Mouse (Mus musculus) lung, postnatal 36 days (tissue): ENCODE results near the gene Tob2.

Experiments used
- DNase-seq: peaks from one replicate; pipeline ENCODE4 v3.0.0; 2022; ENCODE audit warnings: mixed read lengths

The Tob2 gene

DNA sequence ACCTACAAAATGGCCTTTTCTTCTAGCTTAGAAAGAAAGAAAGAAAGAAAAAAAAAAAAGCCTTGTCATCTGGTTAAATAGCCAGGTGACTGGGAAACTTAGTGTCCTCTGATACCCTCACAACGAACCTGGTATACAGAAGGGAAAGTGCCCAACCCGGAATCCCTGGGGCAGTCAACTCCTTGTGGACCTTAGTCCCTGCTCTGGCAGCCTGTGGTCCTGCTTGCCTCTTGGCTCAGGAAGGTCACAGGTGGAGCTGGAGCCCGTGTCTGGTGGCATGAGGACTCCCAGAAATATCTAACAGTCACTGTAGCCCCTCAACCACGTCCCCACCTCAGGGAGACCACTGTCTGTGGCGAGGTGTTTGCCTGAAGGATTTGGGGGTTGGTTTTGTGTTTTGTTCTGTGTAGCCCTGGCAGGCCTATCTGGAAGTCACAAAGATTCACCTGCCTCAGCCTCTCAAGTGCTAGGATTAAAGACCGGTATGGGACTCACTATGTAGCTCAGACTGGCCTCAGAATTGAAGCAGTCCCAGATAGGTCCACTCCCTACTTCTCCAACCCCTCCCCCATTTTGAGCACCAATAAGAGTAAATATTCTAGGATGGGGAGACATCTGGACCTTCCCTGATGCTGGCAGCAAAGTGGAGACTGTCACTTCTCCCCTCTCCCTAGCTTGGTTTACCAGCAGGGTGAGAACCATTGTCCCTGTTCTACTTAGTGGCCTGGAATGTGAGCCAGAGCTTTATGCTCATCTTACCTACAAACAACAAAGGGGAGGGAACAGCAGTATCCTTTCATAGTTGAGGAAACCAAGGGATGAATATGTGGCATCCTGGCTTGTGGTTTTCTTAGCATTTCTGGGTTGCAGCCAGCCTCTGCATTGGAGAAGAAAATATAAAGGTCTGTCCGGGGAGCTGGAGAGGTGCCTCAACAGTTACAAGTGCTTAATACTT, 21.4 kb downstream of the Tob2 start:
- peak; percentile 29 for DNase-seq

DNA sequence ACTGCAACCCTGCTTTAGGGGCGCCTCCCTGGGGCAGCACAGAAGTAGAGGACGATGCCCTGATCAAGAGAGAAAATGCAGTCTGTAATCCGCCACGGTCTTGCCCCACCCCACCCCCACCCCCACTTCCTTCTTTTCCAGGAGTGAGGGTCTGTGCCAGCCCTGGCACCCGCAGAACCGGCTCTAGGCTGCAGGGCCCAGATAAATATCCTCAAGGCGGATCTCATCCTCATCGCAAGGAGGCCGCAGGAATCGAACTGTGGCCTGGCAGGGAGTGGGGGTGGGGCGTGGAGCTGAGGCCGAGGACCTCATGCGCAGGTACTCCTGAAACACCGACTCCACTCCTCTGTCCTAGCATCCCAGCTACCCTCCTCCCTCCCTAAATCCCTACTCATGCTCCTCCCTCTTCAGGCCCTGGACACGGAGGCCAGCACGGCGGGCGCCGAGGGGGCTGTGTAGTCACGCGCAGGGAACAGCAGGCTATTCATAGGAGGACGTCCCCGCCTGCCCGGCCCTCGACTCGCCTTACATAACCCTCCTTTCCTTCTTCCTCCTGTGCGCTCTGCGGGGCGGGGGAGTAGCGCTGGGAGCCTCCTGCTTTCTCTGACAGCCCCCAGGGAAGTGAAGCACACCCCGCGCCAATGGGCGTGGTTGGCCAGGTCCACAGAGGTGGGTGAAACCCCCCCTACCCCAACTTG, 22.3 kb downstream of the Tob2 start:
- DNase-seq: peak; percentile 96

DNA sequence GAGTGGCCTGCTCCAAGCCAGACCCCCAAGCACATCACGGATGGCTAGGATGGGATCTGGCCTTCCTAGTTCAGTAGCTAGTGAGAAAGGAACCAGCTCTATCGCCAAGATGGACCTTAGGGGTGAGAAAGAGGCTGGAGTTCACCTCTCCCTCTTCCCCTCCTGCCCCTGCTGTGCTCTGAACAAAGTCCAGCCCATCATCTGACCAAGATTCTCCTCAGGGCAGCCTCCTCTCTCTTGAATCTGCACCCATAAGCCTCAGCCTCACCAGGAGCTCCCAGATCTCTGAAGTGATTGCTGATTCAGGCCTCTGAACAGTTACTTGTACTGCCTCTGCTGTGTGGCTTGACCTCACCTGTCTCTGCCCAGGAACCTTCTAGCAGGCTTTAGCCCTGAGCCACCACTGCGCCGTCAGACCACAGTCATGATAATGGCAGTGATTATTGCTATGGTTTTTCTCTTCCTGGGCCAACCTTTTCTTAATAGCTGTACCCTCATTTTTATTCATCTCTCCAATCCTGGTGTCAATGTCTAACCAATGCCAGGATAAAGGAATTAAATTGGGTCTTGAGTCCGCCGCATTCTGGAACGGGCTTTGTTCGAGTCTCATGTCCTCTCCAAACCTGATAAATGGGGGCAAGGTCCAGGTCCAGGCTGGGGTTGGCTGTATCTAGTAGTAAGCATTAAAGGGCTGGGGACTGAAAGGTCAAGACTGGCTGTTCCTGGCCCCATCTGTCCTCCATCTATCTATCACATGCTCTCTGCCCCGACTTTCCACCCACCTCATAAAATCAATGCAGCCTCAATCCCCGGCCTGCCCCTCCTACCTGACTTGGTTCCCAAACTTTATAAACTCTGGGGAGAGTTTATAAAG, 23.4 kb downstream of the Tob2 start:
- no peak for DNase-seq

DNA sequence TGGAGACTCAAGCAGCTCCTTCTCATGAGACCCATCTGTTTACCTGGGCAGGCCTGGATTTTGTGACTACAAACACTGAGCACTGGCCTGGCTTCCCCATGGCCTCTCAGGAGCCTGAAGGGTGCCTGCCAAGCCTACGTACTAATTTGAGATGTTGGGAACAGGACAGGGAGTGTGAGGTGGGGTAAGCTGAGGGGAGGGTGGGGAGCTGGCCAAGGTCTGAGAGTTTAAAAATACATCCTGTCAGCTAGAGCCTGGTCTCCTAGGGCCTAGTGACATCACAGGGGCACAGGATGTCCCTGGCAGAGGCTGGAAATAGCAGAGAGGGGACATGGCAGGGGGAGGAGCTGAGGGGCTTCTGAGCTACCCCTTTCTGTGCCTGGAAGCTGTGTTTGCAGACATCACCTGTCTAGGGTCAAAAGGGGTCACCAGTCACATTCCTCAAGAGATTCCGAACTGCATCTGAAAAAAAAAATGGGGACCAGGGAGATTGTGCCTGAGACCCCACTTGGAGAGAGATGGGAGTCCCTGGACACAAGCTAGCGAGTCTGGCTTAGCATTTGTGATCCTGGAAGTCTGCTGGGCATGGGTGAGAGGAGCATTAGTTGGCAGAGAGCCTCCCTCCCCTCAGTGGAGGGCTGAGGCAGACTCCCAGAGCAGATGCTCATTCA, 24.3 kb downstream of the Tob2 start:
- DNase-seq: no peak

DNA sequence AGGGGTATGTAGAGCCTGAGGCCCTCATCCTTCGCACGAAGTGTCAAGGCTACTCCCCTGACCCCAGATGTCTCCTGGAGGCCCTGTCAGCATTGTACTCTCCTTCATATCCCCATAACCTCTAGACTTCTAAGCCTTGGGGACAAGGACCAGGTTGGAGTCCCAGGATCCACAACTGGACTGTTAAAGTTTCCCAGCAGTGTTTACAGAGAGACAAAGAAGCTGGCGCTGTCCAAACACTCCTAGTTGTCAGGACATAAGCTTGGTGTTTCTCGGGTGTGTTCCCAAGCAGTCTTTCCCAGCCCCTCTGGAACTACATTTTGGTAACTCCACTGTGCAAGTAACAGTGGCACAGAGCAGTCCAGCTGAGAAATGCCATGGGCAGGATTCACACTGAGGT, 25.1 kb downstream of the Tob2 start:
- no peak for DNase-seq

DNA sequence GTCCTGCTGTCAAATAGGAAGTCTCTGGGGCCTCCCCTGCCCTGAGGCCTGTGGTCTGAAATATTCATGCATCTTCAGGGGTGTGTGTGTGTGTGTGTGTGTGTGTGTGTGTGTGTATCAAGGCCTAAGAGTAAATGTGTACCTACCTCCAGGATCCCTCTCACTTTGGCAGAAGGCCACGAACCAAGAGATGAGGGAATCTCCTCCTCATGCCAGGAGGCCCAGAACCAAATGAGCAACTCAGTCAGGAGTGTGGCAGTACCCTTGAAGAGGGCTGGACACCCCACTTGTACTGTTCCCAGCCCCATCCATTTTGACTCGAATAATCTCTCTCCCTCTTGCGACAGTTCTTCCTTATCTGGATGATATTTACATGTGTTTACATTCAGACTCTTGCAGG, 26.4 kb downstream of the Tob2 start:
- no peak for DNase-seq

DNA sequence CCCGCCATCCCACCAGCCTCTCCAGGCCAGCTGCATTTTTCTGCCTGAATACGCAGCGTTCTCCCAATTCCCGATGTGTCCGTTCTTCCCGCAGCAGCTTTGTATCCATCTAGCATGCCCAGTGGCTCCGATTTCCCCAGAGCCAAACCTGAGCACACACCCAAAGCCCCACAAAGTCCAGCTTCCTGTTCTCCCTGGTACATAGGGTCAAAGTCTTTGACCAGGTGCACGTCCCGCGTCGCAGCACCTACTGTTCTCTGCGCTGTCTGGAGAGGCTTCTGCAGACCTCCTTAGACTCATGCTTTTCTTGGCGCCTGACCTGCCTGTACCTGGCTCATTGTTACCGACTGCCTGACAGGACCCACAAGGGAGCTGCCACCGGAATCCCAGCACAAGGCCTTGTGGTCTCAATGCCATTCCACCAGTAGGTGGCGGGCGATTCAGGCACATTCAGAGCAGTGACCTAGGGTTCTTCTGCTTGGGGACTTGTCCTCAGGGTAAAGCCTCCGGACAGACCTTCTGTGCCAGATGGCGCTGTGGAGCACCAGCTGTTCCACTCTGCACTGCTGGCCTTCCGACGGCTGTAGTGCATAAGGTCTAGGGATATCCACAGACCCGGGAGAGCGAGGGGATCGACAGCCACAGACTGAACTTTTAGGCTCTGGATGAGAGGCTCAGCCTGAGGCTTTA, 27.3 kb downstream of the Tob2 start:
- peak; percentile 98 for DNase-seq

DNA sequence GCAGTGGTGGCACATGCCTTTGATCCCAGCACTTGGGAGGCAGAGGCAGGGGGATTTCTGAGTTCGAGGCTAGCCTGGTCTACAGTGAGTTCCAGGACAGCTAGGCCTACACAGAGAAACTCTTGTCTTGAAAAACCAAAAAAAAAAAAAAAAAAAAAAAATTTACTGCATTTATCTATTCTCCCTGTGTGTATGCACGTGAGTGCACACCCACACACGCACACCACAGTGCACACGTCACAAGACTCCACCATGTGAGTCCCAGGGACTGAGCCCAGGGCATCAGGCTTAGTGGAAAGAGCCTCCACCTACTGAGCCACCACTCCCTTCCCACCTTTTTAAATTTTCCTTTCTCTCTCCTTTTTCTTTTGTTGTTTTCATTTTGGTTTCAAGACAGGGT, 28.1 kb downstream of the Tob2 start:
- no peak for DNase-seq

DNA sequence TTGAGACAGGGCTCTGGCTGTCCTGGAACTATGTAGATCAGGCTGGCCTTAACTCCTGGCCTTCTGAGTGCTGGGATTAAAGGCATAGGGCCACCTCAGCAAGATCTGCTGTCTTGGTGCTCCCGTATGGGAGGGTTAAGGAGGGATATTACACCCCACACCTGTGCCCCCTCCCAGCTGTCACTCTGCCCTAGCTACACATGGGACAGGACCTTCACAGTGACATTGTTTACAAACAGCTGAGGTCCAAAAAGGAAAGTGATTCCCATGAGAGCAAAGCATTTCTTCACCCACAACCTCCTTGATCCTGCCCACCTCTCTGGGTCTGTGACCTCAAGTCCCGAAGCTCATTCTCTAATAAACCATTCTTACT, 29.4 kb downstream of the Tob2 start:
- no peak for DNase-seq

DNA sequence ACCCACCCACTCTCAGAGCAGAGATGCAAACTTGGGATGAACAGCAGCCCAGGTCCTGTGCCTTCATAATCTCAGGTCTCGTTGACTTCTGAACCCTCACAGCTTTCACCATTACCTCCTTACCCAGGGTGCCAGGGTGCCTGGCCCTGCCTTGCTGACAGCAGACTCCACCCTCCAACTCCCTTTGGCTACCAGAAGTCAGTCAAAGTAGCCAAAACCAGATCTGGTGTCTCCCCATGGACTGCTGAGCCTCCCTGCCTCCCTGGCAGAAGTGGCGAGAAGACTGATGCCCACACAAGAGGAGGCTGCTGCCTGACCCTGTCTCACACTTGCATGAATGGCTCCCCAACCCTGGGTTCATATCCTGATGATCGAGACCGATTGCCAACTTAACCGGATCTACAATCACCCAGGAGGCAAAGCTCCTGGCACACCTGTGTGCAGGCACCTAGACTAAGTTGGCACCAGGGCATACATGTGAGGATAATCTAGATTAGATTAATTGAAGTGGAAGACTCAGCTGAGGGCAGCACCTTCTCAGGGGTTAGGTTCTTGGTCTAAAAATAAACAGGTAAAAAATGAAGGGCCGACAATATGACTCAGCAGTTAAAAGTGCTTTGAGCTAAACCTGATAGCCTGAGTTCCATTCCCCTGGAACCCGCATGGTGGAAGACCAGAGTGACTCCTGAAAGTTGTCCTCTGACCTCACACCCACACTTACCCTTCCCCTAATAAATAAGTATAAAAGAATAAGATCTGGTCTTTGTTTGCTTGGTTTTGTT, 30.0 kb downstream of the Tob2 start:
- no peak for DNase-seq

DNA sequence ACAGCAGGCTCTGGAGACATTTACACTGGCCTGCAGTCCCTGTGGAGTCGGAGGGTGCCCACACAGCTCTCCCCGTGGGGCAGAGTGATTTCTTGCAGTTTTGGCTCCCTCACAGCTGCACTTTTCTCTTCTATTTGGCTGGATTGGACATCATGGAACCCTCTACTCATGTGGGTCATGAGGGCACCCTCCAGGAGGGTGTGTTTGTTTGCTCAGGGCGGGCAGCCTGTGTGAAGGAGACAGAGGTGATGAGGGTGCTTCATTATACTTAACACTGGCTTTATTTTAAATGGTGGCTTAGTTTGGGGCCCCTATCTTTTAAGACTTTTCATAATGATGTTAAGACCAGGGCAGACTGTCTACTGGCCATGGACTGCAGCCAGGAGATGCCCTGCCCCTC, 33.8 kb downstream of the Tob2 start:
- no peak for DNase-seq

DNA sequence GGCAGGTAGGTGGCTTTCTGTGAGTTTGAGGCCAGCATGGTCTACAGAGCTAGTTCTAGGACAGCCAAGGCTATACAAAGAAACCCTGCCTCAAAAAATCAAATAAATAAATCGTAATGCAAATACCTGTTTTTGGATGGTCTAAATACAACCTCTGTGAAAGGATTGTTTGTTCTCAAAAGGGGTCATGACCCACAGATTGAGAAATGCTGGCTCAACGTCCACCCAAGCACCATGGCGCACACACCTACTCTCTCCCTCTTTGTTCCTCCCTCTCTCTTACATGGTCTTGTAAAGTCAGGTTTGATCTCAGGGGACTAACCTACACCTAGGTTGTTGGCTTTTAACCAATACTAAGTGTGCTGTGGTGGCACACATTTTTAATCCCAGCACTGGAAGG, 36.0 kb downstream of the Tob2 start:
- DNase-seq: no peak

DNA sequence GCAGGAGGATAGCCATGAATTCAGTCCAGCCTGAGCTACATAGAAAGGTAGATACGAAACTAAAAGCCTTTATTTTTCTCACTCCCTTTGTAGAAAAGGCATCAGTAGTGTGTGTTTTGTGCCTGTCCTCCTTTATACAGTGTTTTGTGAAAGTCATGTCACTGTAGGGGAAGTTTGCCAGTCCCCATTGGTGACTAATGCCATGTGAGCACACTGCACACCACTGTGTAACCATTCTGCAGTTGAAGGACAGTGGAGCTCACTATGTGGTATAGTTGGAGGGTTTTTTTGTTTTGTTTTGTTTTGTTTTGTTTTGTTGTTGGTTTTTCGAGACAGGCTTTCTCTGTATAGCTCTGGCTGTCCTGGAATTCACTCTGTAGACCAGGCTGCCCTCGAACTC, 40.2 kb downstream of the Tob2 start:
- no peak for DNase-seq

DNA sequence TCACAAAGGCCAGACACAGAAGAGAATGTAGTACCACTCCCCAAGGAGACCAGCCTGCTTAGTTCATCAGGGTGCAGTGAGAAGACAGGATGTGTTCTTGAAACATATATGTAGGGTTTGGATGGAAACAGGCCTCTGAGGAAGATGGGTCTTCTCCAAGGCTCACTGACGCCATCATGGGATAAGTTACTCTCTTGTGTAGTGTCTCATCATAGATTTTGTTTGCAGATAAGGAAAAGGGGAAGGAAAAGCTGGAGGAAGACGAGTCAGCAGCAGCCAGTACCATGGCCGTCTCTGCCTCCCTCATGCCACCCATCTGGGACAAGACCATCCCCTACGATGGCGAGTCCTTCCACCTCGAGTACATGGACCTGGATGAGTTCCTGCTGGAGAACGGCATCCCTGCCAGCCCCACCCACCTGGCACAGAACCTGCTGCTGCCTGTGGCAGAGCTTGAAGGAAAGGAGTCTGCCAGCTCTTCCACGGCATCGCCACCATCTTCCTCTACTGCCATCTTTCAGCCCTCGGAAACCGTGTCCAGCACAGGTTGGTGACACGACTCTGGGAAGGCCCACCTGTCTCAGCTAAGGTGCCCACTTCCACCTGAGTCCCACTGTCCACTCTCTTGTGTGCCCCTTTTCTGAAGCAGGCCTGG, 43.8 kb downstream of the Tob2 start:
- DNase-seq: no peak

DNA sequence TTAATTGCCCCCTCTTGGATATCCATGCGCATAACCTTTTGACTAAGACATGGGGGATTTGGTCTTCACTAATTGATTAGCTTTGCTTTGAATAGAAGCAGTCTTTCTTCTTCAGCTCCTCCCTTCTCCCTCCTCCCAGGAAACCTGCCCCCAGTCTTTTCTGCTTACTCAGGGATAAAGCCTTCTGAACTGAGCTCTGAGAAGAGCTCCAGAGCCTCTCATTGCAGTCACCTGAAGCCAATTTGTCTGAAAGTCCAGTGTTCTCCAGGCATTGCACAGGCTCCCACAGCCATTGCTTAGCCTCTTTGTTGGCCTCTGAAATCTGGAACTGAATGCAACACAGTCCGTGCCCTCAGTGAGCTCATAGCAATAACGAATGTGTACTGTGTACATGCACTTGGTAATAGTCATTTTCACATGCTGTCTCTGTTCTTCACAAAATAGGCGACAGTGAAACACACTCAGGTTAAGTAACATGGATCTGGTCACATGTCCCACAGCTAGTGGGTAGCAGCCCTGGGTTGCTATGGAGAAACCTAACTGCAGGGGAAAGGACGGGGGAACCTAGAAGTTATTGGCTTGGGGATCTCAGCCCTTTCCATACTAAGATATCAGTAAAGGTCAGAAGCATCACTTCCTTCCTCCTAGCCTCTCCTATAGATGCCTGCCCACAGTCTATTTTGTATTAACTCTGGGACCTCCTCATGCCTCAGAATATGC, 44.5 kb downstream of the Tob2 start:
- no peak for DNase-seq

DNA sequence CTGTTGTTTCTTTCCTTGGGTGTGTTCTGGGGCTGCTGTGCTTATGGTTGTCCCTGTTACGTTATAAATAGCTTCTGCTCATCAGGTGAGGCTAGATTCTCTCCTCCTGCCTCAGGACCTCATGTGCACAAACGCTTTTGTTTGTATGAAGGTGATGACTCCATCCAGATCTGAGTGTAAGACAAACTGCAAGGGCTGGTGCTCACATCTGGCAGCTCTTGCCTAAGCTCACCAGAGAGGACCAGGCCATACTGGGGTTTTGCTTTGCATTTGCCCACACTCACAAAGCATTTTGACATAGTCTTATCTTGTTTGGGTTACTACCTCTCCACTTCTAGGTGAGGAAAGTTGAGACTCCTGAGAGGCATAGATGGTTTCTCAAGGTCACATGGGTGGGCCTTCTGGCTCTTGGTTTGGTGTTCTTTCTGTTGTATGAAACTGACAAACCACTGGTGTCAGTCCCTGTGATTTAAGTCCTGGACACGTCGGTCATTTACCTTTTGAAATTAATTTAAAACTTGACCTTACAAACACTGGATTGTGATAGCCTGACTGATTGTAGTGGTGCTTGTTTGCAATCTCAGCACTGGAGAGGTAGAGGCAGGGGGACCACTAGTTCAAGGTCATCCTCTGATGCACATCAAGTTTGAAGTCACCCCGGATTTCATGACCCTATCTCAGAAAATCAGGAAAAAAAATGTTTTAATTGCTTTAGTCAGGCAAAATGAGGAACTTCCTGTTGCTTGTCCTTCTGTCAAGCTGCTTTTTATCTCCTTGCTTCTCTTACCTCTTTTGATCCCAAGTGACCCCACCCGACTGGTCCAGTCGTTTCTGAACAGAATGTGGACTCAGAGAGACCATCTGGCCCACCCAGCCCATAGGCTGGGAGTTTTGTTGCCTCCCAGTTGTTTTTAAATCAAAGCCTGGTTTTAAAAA, 45.6 kb downstream of the Tob2 start:
- no peak for DNase-seq

DNA sequence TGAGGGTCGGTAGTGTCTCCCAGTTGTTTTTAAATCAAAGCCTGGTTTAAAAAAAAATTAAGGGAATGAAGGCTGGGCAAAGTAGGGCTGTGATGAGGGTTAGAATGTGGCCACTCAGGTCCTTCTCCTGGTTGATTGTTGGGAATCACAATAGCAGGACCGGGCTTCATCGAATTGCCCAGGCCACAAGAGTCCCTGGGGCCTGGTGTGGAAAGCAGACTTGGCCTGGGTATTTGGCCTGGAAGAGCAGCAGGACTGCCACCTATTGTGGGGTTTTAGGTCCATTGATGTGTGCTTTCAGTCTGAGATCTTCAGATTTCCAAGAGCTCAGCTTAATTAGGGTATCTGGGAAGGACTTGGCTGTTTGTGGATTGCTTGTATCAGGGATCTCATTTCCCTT, 46.3 kb downstream of the Tob2 start:
- no peak for DNase-seq

DNA sequence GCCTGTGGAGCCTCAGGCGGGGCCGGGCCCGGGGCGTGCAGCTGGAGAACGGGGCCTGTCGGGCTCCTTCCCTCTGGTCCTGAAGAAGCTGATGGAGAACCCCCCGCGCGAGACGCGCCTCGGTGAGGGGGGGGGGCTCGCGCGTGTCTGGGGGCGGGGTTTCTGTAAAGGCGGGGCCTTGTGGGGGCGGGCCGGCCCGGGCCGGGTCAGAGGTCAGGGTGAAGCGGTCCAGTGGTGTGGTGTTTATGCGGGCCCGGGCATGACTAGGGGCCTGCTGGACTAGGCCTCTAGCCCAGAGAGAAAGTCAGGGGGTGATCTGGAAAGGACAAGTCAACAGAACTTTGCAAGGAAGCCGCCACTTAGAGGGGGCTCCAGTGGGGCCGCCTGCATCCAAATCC, 47.0 kb downstream of the Tob2 start:
- DNase-seq: peak; percentile 63
